Mouse (Mus musculus) erythroblast, embryonic 14.5 days (primary cell): ENCODE results near the gene Kctd14.

Experiments used
- GATA1 ChIP-seq: IDR thresholded peaks from 2 replicates; pipeline ENCODE4 v1.6.1; 2012; ENCODE audit warnings: low read length, inconsistent platforms, mixed read lengths
- TAL1 ChIP-seq: IDR thresholded peaks from 3 replicates; pipeline ENCODE4 v1.6.1; 2012; ENCODE audit warnings: low read length, inconsistent platforms, mixed read lengths

GRCm38 (mm10) chr7:97500555-97501209 lies 49.6 kb downstream of the Kctd14 start:
- no peak for TF ChIP-seq TAL1
- TF ChIP-seq GATA1, result no peak
